Mouse (Mus musculus): Measurements from ENCODE around the gene Nacc1. TPM values are rescaled to one million over a fixed set of nuclear protein-coding genes. Genes with fewer than 3 reads are reported as not detected.
"Not testable (repeated sequence)": the region's sequence is repeated elsewhere in the genome, so short reads cannot be mapped to it uniquely, and the experiment has no call there.

The Nacc1 gene
- total and polyA plus RNA-seq, 3 experiments = 30.5 to 45.3 (median 31.0) TPM

DNA sequence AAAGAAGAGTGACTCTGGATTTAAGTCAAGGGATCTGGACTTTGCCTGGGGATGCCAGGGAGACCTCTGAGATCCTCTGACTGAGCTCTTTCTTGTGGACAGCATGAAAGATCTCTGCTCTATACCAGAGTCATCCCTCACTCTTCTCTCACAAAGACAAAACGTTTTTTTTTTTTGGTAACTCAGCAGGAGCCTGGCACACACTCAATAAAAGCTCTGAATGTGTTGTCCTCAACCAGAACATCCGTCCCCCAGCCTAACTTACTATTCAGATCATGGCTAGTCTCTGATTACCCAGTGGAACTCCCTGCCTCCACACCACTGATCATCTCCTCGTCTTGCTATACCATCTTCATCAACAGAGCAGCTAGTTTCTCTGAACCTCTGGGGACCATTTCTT, 3.1 kb downstream of the Nacc1 start:
- H3K4me3 ChIP-seq = no peak overlapping the region
- no peak for DNase-seq
- H3K27me3 ChIP-seq (ENCODE audit: control insufficient read depth, insufficient read depth, low read length) = no peaks in the 10 kb centered on the region
- intact Hi-C loops (cut with DNase I) = no loop called here
- no peak for TF ChIP-seq CTCF (IDR thresholded peaks at IDR 0.05)
- TF ChIP-seq EP300 (IDR thresholded peaks at IDR 0.05; ENCODE audit: insufficient read depth, low read depth, low read length) = no peak
- no peak for TF ChIP-seq POLR2A (IDR thresholded peaks at IDR 0.05; ENCODE audit: insufficient read depth, low read depth, low read length)
- H3K79me2 ChIP-seq (replicated peaks; ENCODE audit: control insufficient read depth, insufficient read depth, low read length) = peaks cover 9% of the 10 kb centered on the region
- WGBS = 46% methylated on average over 3 of the region's 3 CpGs
- peaks cover 6% of the 10 kb centered on the region for H3K4me1 ChIP-seq (ENCODE audit: control insufficient read depth, insufficient read depth, low read length)
- H3K9ac ChIP-seq (ENCODE audit: low read depth, low read length) = no peak overlapping the region
- H3K36me3 ChIP-seq (ENCODE audit: control insufficient read depth, insufficient read depth, low read length) = no peaks in the 10 kb centered on the region; the same call in 1 of the 2 replicates
- H3K27ac ChIP-seq = no peak overlapping the region

GRCm38 (mm10) chr8:84682257-84682656, 5.4 kb downstream of the Nacc1 start:
- Histone ChIP-seq H3K27me3 (ENCODE audit: control insufficient read depth, insufficient read depth, low read length) (no peaks in the 10 kb centered on the region), H3K4me1 (ENCODE audit: control insufficient read depth, insufficient read depth, low read length) (peaks cover 2% of the 10 kb centered on the region; the same call in 1 of the 2 replicates), H3K27ac (no peak overlapping the region), H3K9ac (ENCODE audit: low read depth, low read length) (no peak overlapping the region), H3K36me3 (ENCODE audit: control insufficient read depth, insufficient read depth, low read length) (no peaks in the 10 kb centered on the region), H3K79me2 (replicated peaks; ENCODE audit: control insufficient read depth, insufficient read depth, low read length) (peaks cover 9% of the 10 kb centered on the region), H3K4me3 (no peak overlapping the region)
- intact Hi-C loops (cut with DNase I) = no loop called here
- no peak for DNase-seq
- no peak for TF ChIP-seq EP300 (IDR thresholded peaks at IDR 0.05; ENCODE audit: insufficient read depth, low read depth, low read length)
- no peak for TF ChIP-seq POLR2A (IDR thresholded peaks at IDR 0.05; ENCODE audit: insufficient read depth, low read depth, low read length)
- TF ChIP-seq CTCF (IDR thresholded peaks at IDR 0.05) = no peak
- 50% methylated on average over 2 of the region's 2 CpGs for WGBS

DNA sequence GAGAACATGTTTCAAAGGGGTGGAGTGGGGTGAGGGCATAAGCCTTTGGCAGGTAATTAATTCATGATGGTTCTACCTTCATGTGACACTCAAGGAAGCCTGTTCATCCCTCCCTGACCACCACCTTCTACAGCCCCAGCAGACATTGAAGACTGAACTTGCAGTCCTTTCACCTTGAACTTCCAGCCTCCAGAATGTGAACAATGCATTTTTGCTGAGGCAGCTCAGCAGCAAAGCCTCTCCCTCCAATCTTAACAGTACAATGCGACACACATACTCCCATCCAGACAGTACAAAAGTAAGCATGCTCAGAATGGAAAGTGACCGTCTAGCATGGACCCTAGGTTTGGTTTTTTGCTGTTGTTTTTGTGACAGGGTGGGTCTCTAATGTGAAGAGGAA, 6.2 kb downstream of the Nacc1 start:
- Histone ChIP-seq H3K79me2 (replicated peaks; ENCODE audit: control insufficient read depth, insufficient read depth, low read length) (peaks cover 9% of the 10 kb centered on the region), H3K4me1 (ENCODE audit: control insufficient read depth, insufficient read depth, low read length) (peaks cover 2% of the 10 kb centered on the region; the same call in 1 of the 2 replicates), H3K27ac (no peak overlapping the region), H3K9ac (ENCODE audit: low read depth, low read length) (no peak overlapping the region), H3K36me3 (ENCODE audit: control insufficient read depth, insufficient read depth, low read length) (no peaks in the 10 kb centered on the region), H3K27me3 (ENCODE audit: control insufficient read depth, insufficient read depth, low read length) (no peaks in the 10 kb centered on the region), H3K4me3 (no peak overlapping the region)
- no peak for DNase-seq
- no peak for TF ChIP-seq EP300 (IDR thresholded peaks at IDR 0.05; ENCODE audit: insufficient read depth, low read depth, low read length)
- TF ChIP-seq POLR2A (IDR thresholded peaks at IDR 0.05; ENCODE audit: insufficient read depth, low read depth, low read length) = no peak
- no peak for TF ChIP-seq CTCF (IDR thresholded peaks at IDR 0.05)
- WGBS = 63% methylated on average over 2 of the region's 2 CpGs
- intact Hi-C loops (cut with DNase I) = no loop called here

- H3K36me3 ChIP-seq (ENCODE audit: control insufficient read depth, insufficient read depth, low read length) = no peaks in the 10 kb centered on the region
- H3K79me2 ChIP-seq (replicated peaks; ENCODE audit: control insufficient read depth, insufficient read depth, low read length) = peaks cover 7% of the 10 kb centered on the region
- no peak overlapping the region for H3K4me3 ChIP-seq
- no peak for DNase-seq
- TF ChIP-seq EP300 (IDR thresholded peaks at IDR 0.05; ENCODE audit: insufficient read depth, low read depth, low read length) = no peak
- intact Hi-C loops (cut with DNase I) = no loop called here
- H3K27ac ChIP-seq = no peak overlapping the region
- H3K4me1 ChIP-seq (ENCODE audit: control insufficient read depth, insufficient read depth, low read length) = no peaks in the 10 kb centered on the region
- 90% methylated on average over 5 of the region's 5 CpGs for WGBS
- no peak overlapping the region for H3K9ac ChIP-seq (ENCODE audit: low read depth, low read length)
- no peaks in the 10 kb centered on the region for H3K27me3 ChIP-seq (ENCODE audit: control insufficient read depth, insufficient read depth, low read length)
These were observed 10.4 kb downstream of the Nacc1 start for GRCm38 (mm10) chr8:84677305-84677704.

- H3K4me3 ChIP-seq; H3K79me2 ChIP-seq (replicated peaks; ENCODE audit: control insufficient read depth, insufficient read depth, low read length); H3K27me3 ChIP-seq (ENCODE audit: control insufficient read depth, insufficient read depth, low read length); intact Hi-C loops (cut with DNase I); H3K27ac ChIP-seq; H3K9ac ChIP-seq (ENCODE audit: low read depth, low read length); H3K4me1 ChIP-seq (ENCODE audit: control insufficient read depth, insufficient read depth, low read length); DNase-seq; H3K36me3 ChIP-seq (ENCODE audit: control insufficient read depth, insufficient read depth, low read length): not testable (repeated sequence)
- 85% methylated on average over 5 of the region's 5 CpGs for whole genome bisulfite sequencing
These were observed 17.2 kb downstream of the Nacc1 start for GRCm38 (mm10) chr8:84670295-84671006.

- 73% methylated on average over 6 of the region's 6 CpGs for WGBS
- DNase-seq = no peak
- no peaks in the 10 kb centered on the region for H3K27me3 ChIP-seq (ENCODE audit: control insufficient read depth, insufficient read depth, low read length)
- TF ChIP-seq POLR2A (IDR thresholded peaks at IDR 0.05; ENCODE audit: insufficient read depth, low read depth, low read length) = no peak
- TF ChIP-seq CTCF (IDR thresholded peaks at IDR 0.05) = no peak
- TF ChIP-seq EP300 (IDR thresholded peaks at IDR 0.05; ENCODE audit: insufficient read depth, low read depth, low read length) = no peak
- H3K9ac ChIP-seq (ENCODE audit: low read depth, low read length) = no peak overlapping the region
- H3K4me3 ChIP-seq = no peak overlapping the region
- no peak overlapping the region for H3K27ac ChIP-seq
- intact Hi-C loops (cut with DNase I) = no loop called here
- H3K36me3 ChIP-seq (ENCODE audit: control insufficient read depth, insufficient read depth, low read length) = no peaks in the 10 kb centered on the region
- no peaks in the 10 kb centered on the region for H3K4me1 ChIP-seq (ENCODE audit: control insufficient read depth, insufficient read depth, low read length)
- no peaks in the 10 kb centered on the region for H3K79me2 ChIP-seq (replicated peaks; ENCODE audit: control insufficient read depth, insufficient read depth, low read length)
These were observed 18.8 kb downstream of the Nacc1 start for GRCm38 (mm10) chr8:84668731-84669485.
